Mouse (Mus musculus) hindbrain, postnatal 0 days (tissue): ENCODE results near the gene Ptgir. TPM values are rescaled to one million over a fixed set of nuclear protein-coding genes. Genes with fewer than 3 reads are reported as not detected.

ENCODE experiments used
- ATAC-seq: fragments of 200-750 bp; cut with Nextera tagmentation; 2 replicates; pipeline ENCODE4 v1.8.0; 2017; ENCODE audit warnings: mild to moderate bottlenecking, moderate TSS enrichment, moderate library complexity
- DNase-seq: peaks from one replicate; pipeline ENCODE4 v3.0.0-alpha.2; 2015; ENCODE audit warnings: low spot score
- H3K27ac ChIP-seq: fragments of 300-500 bp; sonication (generic); 2 replicates; pipeline ENCODE4 v1.5.1; 2014; ENCODE audit warnings: mild to moderate bottlenecking
- H3K27me3 ChIP-seq: fragments of 300-500 bp; sonication (generic); 2 replicates; pipeline ENCODE4 v1.6.1; 2014; ENCODE audit warnings: low read length, mixed read lengths; ENCODE audit not compliant: insufficient read depth
- H3K36me3 ChIP-seq: fragments of 300-500 bp; sonication (generic); 2 replicates; pipeline ENCODE4 v1.6.1; 2014; ENCODE audit warnings: low read length, mixed read lengths; ENCODE audit not compliant: insufficient read depth
- H3K4me1 ChIP-seq: fragments of 300-500 bp; sonication (generic); 2 replicates; pipeline ENCODE4 v1.6.1; 2014; ENCODE audit warnings: antibody characterized with exemption, low read length, mixed read lengths; ENCODE audit not compliant: insufficient read depth
- H3K4me2 ChIP-seq: fragments of 300-500 bp; sonication (generic); 2 replicates; pipeline ENCODE4 v1.6.1; 2014; ENCODE audit warnings: low read depth, mild to moderate bottlenecking, low read length, moderate library complexity, mixed read lengths
- H3K4me3 ChIP-seq: fragments of 300-500 bp; sonication (generic); 2 replicates; pipeline ENCODE4 v1.5.1; 2014; ENCODE audit warnings: low read length
- H3K9ac ChIP-seq: fragments of 300-500 bp; sonication (generic); replicated peaks from 2 replicates; pipeline ENCODE4 v1.6.1; 2014; ENCODE audit warnings: mild to moderate bottlenecking, low read length, moderate library complexity, mixed read lengths
- H3K9me3 ChIP-seq: fragments of 300-500 bp; sonication (generic); 2 replicates; pipeline ENCODE4 v1.6.1; 2016; ENCODE audit warnings: low read length, mixed read lengths
- CTCF ChIP-seq: IDR thresholded peaks from 2 replicates; pipeline ENCODE4 v1.5.1; 2016; ENCODE audit warnings: antibody characterized with exemption, control low read depth, low read depth
- WGBS: fragments of 180-500 bp; shearing (Covaris S2); extraction: QIAGEN DNeasy Blood & Tissue Kit; methylation state at CpG from one replicate; pipeline ENCODE4 v1.1.7; 2014; 5-methylcytosine and 5-hydroxymethylcytosine counted together
- polyA plus RNA-seq: library from polyadenylated mRNA; unstranded; fragments of >200 nt; fragmentation: Nextera tagmentation; extraction: Ambion mirVana; gene quantifications from 2 replicates; pipeline ENCODE4 v1.2.1, GENCODE M21; 2015
- total RNA-seq: library from RNA; depleted of rRNA; stranded (reverse); fragments of >200 nt; gene quantifications from 2 replicates; pipeline ENCODE4 v1.2.3, GENCODE M21; 2014

Gene Ptgir
- total and polyA plus RNA-seq, 2 experiments from 2014 or later = 0.05 to 0.21 TPM

DNA sequence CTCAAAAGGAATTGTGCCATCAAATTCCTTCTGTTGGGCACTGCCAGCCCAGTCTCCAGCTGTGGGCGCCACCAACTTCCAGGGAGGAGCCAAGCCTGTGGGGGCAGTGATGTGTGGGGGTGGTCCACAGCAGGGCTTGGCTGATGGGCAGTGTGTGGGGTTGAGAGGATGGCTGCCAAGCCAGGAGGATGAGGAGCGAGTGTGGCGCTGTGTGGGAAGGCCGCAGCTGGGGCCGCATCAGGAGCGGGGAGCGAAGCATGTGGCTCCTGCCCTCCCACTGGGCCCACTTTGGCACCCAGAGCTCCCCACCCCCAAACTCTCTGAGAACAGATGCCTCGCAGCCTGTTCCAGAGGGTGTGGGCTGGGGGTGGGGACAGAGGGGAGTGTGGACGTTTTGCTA lies 11.7 kb downstream of the Ptgir start:
- Histone ChIP-seq H3K4me2 (no peak overlapping the region), H3K27ac (peak overlapping the region; percentile 45; the same call in 1 of the 2 replicates), H3K9ac (no peak overlapping the region; the same call in 1 of the 2 replicates), H3K9me3 (no peaks in the 10 kb centered on the region), H3K4me3 (no peak overlapping the region), H3K27me3 (no peaks in the 10 kb centered on the region), H3K4me1 (peaks cover 26% of the 10 kb centered on the region), H3K36me3 (peaks cover 41% of the 10 kb centered on the region)
- DNase-seq = peak; percentile 59
- ATAC-seq = peak; percentile 18; the same call in 1 of the 2 replicates
- 32% methylated on average over 9 of the region's 9 CpGs for WGBS
- TF ChIP-seq CTCF = no peak

DNA sequence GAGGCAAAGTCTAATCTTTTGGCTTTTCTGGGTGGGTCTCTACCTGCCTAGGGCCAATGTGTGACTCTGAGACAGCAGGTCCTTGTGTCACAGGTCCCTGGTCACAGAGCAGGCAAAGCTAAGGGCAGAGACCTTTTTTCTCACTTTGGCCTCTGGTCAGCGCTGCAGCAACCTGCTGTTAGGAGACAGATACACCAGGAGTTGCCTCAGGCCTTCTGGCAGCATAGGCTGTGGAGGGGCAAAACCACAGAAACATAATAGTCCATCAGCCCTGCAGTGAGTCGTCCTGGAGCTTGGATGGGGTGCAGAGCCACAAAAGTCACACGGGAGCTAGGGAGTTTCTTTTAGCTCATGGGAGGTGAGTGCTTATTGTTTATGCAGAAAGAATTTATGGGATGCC lies 12.4 kb downstream of the Ptgir start:
- TF ChIP-seq CTCF = no peak
- DNase-seq (no peak), ATAC-seq (no peak)
- peaks cover 41% of the 10 kb centered on the region for H3K36me3 ChIP-seq
- peaks cover 26% of the 10 kb centered on the region for H3K4me1 ChIP-seq
- H3K4me3 ChIP-seq = no peak overlapping the region
- no peak overlapping the region; the same call in 1 of the 2 replicates for H3K9ac ChIP-seq
- H3K27me3 ChIP-seq = no peaks in the 10 kb centered on the region
- no peaks in the 10 kb centered on the region for H3K9me3 ChIP-seq
- H3K27ac ChIP-seq = peak overlapping the region; percentile 45; the same call in 1 of the 2 replicates
- H3K4me2 ChIP-seq = no peak overlapping the region
- WGBS = 65% methylated on average over 3 of the region's 3 CpGs

DNA sequence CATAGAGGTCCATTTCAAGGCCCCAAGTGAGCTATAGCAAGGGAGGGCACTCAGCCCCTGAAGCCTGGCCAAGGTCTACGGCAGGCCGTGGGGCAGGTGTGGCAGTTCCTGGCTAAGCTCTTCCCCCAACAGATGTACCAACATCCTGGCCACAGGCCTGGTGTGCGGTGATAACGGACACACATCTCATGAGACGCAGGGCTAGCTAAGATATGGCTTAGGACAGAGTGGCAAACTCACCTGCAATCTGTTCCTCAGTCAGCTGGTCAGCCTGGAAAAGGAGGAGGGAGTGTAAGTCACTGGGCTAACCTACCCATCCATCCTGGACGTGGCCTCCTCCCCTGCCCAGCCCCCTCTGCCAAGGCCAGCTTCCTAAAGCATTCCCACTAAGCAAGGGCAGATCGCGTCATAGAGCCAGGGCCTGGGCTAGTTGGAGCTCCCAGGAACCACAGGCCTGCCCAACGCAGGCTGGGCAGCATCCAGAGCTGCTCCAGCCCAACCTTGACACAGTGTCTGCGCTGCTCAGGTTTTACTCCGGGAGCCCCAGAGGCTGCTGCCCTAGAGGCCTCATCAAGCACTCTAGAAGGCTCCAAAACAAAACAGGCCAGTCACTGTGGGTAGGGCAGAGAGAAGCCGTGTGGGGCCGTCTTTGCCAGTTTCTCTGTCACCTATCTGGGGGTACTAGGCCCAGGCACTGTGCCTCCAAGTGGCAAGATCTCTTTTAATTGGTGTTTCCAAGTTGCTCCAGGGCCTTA lies 13.3 kb downstream of the Ptgir start:
- Histone ChIP-seq H3K4me3 (peak overlapping the region; percentile 11; the same call in 1 of the 2 replicates), H3K27me3 (no peaks in the 10 kb centered on the region), H3K4me1 (peaks cover 26% of the 10 kb centered on the region), H3K27ac (peak overlapping the region; percentile 54), H3K4me2 (peak overlapping the region; percentile 40), H3K9me3 (no peaks in the 10 kb centered on the region), H3K9ac (peak overlapping the region; percentile 28; the same call in 1 of the 2 replicates), H3K36me3 (peaks cover 38% of the 10 kb centered on the region)
- DNase-seq = no peak
- WGBS = 60% methylated on average over 13 of the region's 13 CpGs
- TF ChIP-seq CTCF = no peak
- ATAC-seq = no peak

DNA sequence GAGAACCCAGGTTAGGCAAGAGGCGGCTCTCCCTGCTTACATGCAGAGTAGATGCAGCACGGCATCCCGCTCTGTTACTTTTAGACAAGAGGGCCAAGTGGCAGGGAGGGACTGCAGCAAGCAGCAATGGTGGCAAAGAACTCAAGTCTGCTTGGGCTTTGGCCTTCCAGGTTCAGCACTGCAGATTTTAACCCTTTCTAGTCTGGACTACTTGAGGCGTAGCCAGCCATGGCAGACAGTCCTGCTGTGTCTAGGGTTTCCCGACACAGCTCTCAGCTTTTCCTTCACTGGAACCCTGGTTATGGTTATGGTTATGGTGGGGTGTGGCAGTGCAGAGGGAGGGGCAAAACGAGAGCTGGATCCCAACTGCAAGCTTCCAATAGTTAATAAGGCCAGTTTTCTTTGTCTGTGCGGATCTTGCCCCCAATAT lies 13.9 kb downstream of the Ptgir start:
- H3K27ac ChIP-seq = peak overlapping the region; percentile 54
- H3K4me2 ChIP-seq = peak overlapping the region; percentile 40
- peak overlapping the region; percentile 28; the same call in 1 of the 2 replicates for H3K9ac ChIP-seq
- no peak for TF ChIP-seq CTCF
- DNase-seq (no peak), ATAC-seq (no peak)
- 64% methylated on average over 7 of the region's 7 CpGs for WGBS
- H3K4me1 ChIP-seq = peaks cover 26% of the 10 kb centered on the region
- H3K9me3 ChIP-seq = no peaks in the 10 kb centered on the region
- H3K4me3 ChIP-seq = 0 out of 2 replicates have a peak overlapping the region, but pooled peaks have one; percentile 11
- peaks cover 32% of the 10 kb centered on the region for H3K36me3 ChIP-seq
- H3K27me3 ChIP-seq = no peaks in the 10 kb centered on the region

DNA sequence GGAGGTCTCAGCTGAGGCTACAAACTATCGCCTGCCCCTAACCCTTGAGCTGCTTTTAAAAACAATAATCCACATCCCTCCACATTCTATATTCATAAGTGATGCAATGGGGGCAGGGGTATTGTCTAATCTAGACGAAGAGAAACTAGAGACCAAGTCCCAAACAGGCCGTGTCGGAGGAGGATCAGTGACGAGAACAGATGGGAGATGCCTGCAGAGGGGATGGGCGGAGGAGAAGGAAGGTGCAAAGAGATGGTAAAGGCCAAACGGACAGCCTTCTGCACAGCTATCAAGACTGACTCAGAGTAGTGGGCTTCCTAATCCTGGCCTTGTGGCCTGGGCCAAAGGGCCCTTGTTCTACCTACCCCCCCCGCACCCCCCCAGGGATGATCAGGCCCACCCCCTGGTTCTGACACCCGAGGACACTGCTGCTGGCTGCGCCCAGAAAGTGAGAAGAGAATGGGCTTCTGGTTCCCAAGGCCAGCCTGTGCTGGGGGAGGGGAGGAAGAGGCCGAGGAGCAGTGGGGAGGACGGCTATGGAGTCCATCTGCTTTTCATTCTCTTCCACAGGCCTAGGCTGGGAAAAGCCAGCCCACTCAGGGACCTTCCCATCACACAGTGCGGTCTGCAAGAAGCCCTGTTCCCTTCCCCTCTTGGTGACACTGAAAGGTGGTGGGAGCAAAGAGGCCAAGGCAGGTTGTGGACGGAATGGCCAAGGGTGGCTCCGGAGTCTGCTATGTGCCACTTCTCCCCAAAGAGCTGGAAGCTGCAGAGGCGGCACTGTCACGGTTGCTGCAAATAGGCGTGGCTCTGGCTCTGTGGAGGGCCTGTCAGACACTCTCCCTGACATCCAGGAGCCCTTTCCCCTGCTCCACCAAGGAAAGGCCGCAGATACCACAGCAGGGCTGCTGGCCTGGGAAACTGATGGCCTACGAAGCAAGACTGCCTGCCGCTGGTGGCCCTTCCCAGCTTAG lies 14.8 kb downstream of the Ptgir start:
- H3K27ac ChIP-seq = peak overlapping the region; percentile 99
- H3K9me3 ChIP-seq = no peaks in the 10 kb centered on the region
- peak overlapping the region; percentile 94 for H3K4me2 ChIP-seq
- ATAC-seq = no peak
- H3K27me3 ChIP-seq = no peaks in the 10 kb centered on the region
- H3K4me3 ChIP-seq = peak overlapping the region; percentile 82
- WGBS = 20% methylated on average over 21 of the region's 21 CpGs
- H3K36me3 ChIP-seq = peaks cover 23% of the 10 kb centered on the region
- peak; percentile 52 for DNase-seq
- H3K4me1 ChIP-seq = peaks cover 26% of the 10 kb centered on the region
- peak overlapping the region; percentile 99 for H3K9ac ChIP-seq
- TF ChIP-seq CTCF = no peak

DNA sequence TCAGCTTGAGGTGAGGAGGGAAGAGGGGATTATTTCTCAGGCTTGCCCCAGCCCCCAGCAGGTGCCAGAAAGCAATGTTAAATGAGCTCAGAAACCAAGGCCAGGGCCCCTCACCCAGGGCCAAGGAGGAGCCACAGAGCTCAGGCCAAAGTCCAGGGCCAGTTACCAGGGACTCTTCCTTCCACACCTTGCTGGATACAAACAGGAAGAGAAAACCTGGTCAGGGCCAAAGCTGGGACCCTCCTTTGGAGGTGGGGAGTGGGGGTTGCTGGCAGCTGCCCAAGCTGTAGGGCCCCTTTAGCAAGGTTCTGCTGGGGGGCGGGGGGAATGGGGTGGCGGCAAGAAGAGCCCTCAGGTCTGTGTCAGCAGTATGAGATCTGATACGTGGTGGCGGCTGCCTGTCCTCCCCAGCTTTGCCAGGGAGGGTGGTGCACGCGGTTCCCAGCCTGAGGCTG lies 15.6 kb downstream of the Ptgir start:
- H3K9ac ChIP-seq = peak overlapping the region; percentile 99
- H3K27me3 ChIP-seq = no peaks in the 10 kb centered on the region
- peaks cover 15% of the 10 kb centered on the region for H3K36me3 ChIP-seq
- H3K4me3 ChIP-seq = peak overlapping the region; percentile 82
- H3K27ac ChIP-seq = peak overlapping the region; percentile 99
- no peak for DNase-seq
- H3K4me1 ChIP-seq = peaks cover 26% of the 10 kb centered on the region
- H3K9me3 ChIP-seq = no peaks in the 10 kb centered on the region
- ATAC-seq = no peak
- TF ChIP-seq CTCF = no peak
- WGBS = 13% methylated on average over 6 of the region's 6 CpGs
- peak overlapping the region; percentile 94 for H3K4me2 ChIP-seq
